In genomic region chr12:32144513-32144912, GRCm38 (mm10) we compare ENCODE assay signal across 9 mouse cellular contexts.
A peak's percentile ranks its signal among the peaks of the same experiment; 100 is the strongest.
DNase-seq lines count a peak whose midpoint lies in the region; ATAC-seq and TF ChIP-seq lines count a peak whose summit lies in the region.
"Had no signal": no experiment of that assay in that cellular context is flagged by ENCODE, and none has a peak within 500 bp of the region (broad histone marks: within the 10 kb centered on the region; RNA-seq: fewer than 3 reads in every experiment).

No protein-coding gene starts in this region.

- H3K4me1 ChIP-seq in bone marrow macrophage, adult 2 months (ENCODE audit: control insufficient read depth, insufficient read depth, low read length): peaks cover 25% of the 10 kb centered on the region
- H3K4me1 ChIP-seq in heart, postnatal 0 days (ENCODE audit: control insufficient read depth, insufficient read depth): no peaks in the 10 kb centered on the region
- peaks cover 41 to 43% of the 10 kb centered on the region in 2 experiments for H3K4me1 ChIP-seq in liver, embryonic 14.5 days (replicated peaks; ENCODE audit: control insufficient read depth in 2 of 2, insufficient read depth in 2 of 2, low read length in 1 of 2)
- no peaks in the 10 kb centered on the region for H3K4me1 ChIP-seq in neural tube, embryonic 12.5 days
- H3K4me1 ChIP-seq in testis, adult 2 months (ENCODE audit: control insufficient read depth, insufficient read depth, low read length): no peaks in the 10 kb centered on the region
- H3K4me1 ChIP-seq: embryonic facial prominence, embryonic 13.5 days had no signal

- no peak overlapping the region for H3K9ac ChIP-seq in heart, postnatal 0 days (replicated peaks; ENCODE audit: low read depth, low read length)
- H3K9ac ChIP-seq in liver, embryonic 14.5 days (replicated peaks): peak overlapping the region; percentile 14
- H3K9ac ChIP-seq in neural tube, embryonic 12.5 days: no peak overlapping the region
- H3K9ac ChIP-seq: embryonic facial prominence, embryonic 13.5 days had no signal

- peak; percentile 70; the same call in 1 of the 2 replicates for ATAC-seq in heart, postnatal 0 days (ENCODE audit: insufficient read depth, low read depth)
- ATAC-seq in liver, embryonic 14.5 days (ENCODE audit: insufficient read depth): peak; percentile 38
- ATAC-seq in neural tube, embryonic 12.5 days (ENCODE audit: low FRiP score, low read depth): peak; percentile 80

- peak; percentile 57 for DNase-seq in CD4-positive helper T cell, adult 2 months (ENCODE audit: low read depth, low spot score)
- DNase-seq in fibroblast of lung, adult 2 months (ENCODE audit: low read depth): peak; percentile 22
- DNase-seq in heart, postnatal 0 days (ENCODE audit: low spot score): peak; percentile 64
- DNase-seq in kidney, postnatal 25 days: peak; percentile 72 to 78
- peak; percentile 65 to 70 (median 69) for DNase-seq in liver, embryonic 14.5 days (ENCODE audit: low read depth in 3 of 3, low spot score in 3 of 3)

- no peak overlapping the region for H3K27ac ChIP-seq in bone marrow macrophage, adult 2 months (ENCODE audit: insufficient read depth, low read depth, low read length)
- H3K27ac ChIP-seq in heart, postnatal 0 days (ENCODE audit: low read depth): no peak overlapping the region
- H3K27ac ChIP-seq in liver, embryonic 14.5 days: peak overlapping the region; percentile 93
- H3K27ac ChIP-seq in neural tube, embryonic 12.5 days: no peak overlapping the region
- no peak overlapping the region for H3K27ac ChIP-seq in testis, adult 2 months (ENCODE audit: control insufficient read depth, insufficient read depth, low read depth, low read length)
- H3K27ac ChIP-seq: embryonic facial prominence, embryonic 13.5 days had no signal

- H3K4me2 ChIP-seq in heart, postnatal 0 days (ENCODE audit: low read depth, low read length): no peak overlapping the region
- H3K4me2 ChIP-seq in liver, embryonic 14.5 days (ENCODE audit: low read depth): peak overlapping the region; percentile 73
- H3K4me2 ChIP-seq in neural tube, embryonic 12.5 days (replicated peaks): no peak overlapping the region
- H3K4me2 ChIP-seq: embryonic facial prominence, embryonic 13.5 days had no signal

- H3K36me3 ChIP-seq in heart, postnatal 0 days (replicated peaks; ENCODE audit: control insufficient read depth, insufficient read depth, low read length): no peaks in the 10 kb centered on the region
- no peaks in the 10 kb centered on the region for H3K36me3 ChIP-seq in liver, embryonic 14.5 days (replicated peaks; ENCODE audit: control insufficient read depth, insufficient read depth, low read depth)
- H3K36me3 ChIP-seq in neural tube, embryonic 12.5 days: no peaks in the 10 kb centered on the region
- H3K36me3 ChIP-seq in testis, adult 2 months (ENCODE audit: control insufficient read depth, insufficient read depth, low read length): no peaks in the 10 kb centered on the region
- H3K36me3 ChIP-seq: embryonic facial prominence, embryonic 13.5 days had no signal

- TF ChIP-seq POLR2A in bone marrow macrophage, adult 2 months (IDR thresholded peaks at IDR 0.05; ENCODE audit: borderline replicate concordance, low read depth, low read length): no peak
- TF ChIP-seq POLR2A in testis, adult 2 months (IDR thresholded peaks at IDR 0.05; ENCODE audit: control insufficient read depth, low read depth, low read length): no peak

- peak; percentile 91 for TF ChIP-seq CTCF in bone marrow macrophage, adult 2 months (IDR thresholded peaks at IDR 0.05; ENCODE audit: low read depth, low read length)
- peak; percentile 83 for TF ChIP-seq CTCF in heart, postnatal 0 days (IDR thresholded peaks at IDR 0.05; ENCODE audit: low read depth)
- peak; percentile 94 for TF ChIP-seq CTCF in liver, embryonic 14.5 days (IDR thresholded peaks at IDR 0.05; ENCODE audit: low read depth)
- TF ChIP-seq CTCF in testis, adult 2 months (IDR thresholded peaks at IDR 0.05; ENCODE audit: control insufficient read depth, insufficient read depth, insufficient replicate concordance, low read depth, low read length): peak; percentile 63; the same call in 1 of the 2 replicates

- 3% methylated on average over 5 of the region's 5 CpGs for WGBS in heart, postnatal 0 days
- WGBS in liver, embryonic 14.5 days (ENCODE audit: insufficient replicate concordance): under 1% methylated on average over 5 of the region's 5 CpGs
- 8% methylated on average over 5 of the region's 5 CpGs for WGBS in neural tube, embryonic 12.5 days

- no peaks in the 10 kb centered on the region for H3K9me3 ChIP-seq in heart, postnatal 0 days (replicated peaks; ENCODE audit: control insufficient read depth, low read length)
- no peaks in the 10 kb centered on the region for H3K9me3 ChIP-seq in liver, embryonic 14.5 days (ENCODE audit: control insufficient read depth, low read length)
- no peaks in the 10 kb centered on the region for H3K9me3 ChIP-seq in neural tube, embryonic 12.5 days
- H3K9me3 ChIP-seq: embryonic facial prominence, embryonic 13.5 days had no signal

- H3K4me3 ChIP-seq in bone marrow macrophage, adult 2 months (ENCODE audit: insufficient read depth, low read length): no peak overlapping the region
- H3K4me3 ChIP-seq in heart, postnatal 0 days (ENCODE audit: low read depth, low read length): no peak overlapping the region
- H3K4me3 ChIP-seq in liver, embryonic 14.5 days (ENCODE audit: insufficient read depth in 1 of 2, low read depth in 2 of 2, low read length in 2 of 2): no peak overlapping the region
- H3K4me3 ChIP-seq in neural tube, embryonic 12.5 days: no peak overlapping the region
- H3K4me3 ChIP-seq in testis, adult 2 months (ENCODE audit: control insufficient read depth, low read depth, low read length): no peak overlapping the region
- H3K4me3 ChIP-seq: embryonic facial prominence, embryonic 13.5 days had no signal

- TF ChIP-seq EP300 in heart, postnatal 0 days (IDR thresholded peaks at IDR 0.05; ENCODE audit: low read depth): no peak
- peak; percentile 69; the same call in 1 of the 2 replicates for TF ChIP-seq EP300 in liver, embryonic 14.5 days (IDR thresholded peaks at IDR 0.05; ENCODE audit: low read depth)

- no peaks in the 10 kb centered on the region for H3K27me3 ChIP-seq in heart, postnatal 0 days (ENCODE audit: control insufficient read depth, insufficient read depth, low read length)
- H3K27me3 ChIP-seq in liver, embryonic 14.5 days (ENCODE audit: control insufficient read depth, insufficient read depth, low read length): no peaks in the 10 kb centered on the region
- no peaks in the 10 kb centered on the region for H3K27me3 ChIP-seq in neural tube, embryonic 12.5 days (replicated peaks)
- H3K27me3 ChIP-seq in testis, adult 2 months (ENCODE audit: control insufficient read depth, insufficient read depth, low read length): no peaks in the 10 kb centered on the region
- H3K27me3 ChIP-seq: embryonic facial prominence, embryonic 13.5 days had no signal

Comparison
In these comparisons a context has a peak if more than half of its experiments do, and no peak if none do; other contexts are left out.
1. DNase-seq: peak in every context shown above with its lines; median percentile 75 in kidney, postnatal 25 days; 69 in liver, embryonic 14.5 days; 64 in heart, postnatal 0 days; 57 in CD4-positive helper T cell, adult 2 months; 22 in fibroblast of lung, adult 2 months.